Mouse (Mus musculus): ENCODE measurements at regions not wholly inside any gene's neighbourhood (a gene's known extent, or its start where the extent isn't known, plus 50 kb on each side); places are given as distances from the start of the nearest gene placed in this dataset.

DNA sequence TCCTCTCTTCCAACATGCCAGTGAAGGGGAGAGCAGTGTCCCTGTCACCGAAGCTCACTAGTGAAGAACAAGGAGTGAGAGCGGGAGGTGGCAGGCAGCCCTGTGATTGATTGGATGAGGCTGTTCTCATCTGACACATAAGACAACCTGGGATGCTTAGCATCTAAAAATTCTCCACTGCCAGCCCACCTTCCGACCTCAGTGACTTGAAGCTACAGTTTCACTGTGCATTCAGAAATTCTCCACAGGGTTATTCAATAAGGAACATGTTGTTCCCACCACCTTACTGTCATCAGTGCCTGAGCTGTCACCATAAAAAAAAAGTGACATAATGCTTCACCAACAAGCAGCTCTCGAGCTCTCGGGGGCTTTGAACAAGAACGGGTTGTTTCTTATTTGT, 100.0 kb downstream of the Elovl4 start:
- H3K4me1 ChIP-seq (ENCODE audit: control insufficient read depth, insufficient read depth, low read length): no peaks in the 10 kb centered on the region
- DNase-seq: no peak
- 66% methylated on average over 6 of the region's 6 CpGs for WGBS
- TF ChIP-seq POLR2A (IDR thresholded peaks at IDR 0.05; ENCODE audit: borderline replicate concordance, extremely low read depth, low read depth, low read length): no peak
- TF ChIP-seq CTCF (IDR thresholded peaks at IDR 0.05; ENCODE audit: insufficient read depth, low read length): no peak
- no peak overlapping the region for H3K4me3 ChIP-seq (replicated peaks; ENCODE audit: extremely low read depth, low read depth, low read length)

DNA sequence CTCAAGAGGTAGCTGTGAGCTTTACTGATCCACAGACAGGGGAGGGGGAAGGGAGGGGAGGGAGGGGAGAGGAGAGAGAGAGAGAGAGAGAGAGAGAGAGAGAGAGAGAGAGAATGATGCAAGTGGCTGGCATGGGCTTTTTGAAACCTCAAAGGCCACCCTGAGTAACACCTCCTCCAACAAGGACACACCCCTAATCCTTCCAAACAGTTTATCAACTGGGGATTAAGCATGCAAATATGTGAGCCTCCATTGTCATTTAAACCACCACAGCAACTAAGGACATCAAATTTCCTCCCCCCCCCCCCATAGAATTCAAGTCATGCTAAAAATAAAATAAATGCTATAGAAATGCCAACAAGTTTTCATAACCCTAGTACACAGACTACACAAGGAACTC, 101.9 kb downstream of the Elovl4 start:
- H3K4me3 ChIP-seq (replicated peaks; ENCODE audit: extremely low read depth, low read depth, low read length): no peak overlapping the region
- no peak for DNase-seq
- no peak for TF ChIP-seq CTCF (IDR thresholded peaks at IDR 0.05; ENCODE audit: insufficient read depth, low read length)
- no peak for TF ChIP-seq POLR2A (IDR thresholded peaks at IDR 0.05; ENCODE audit: borderline replicate concordance, extremely low read depth, low read depth, low read length)
- no peaks in the 10 kb centered on the region for H3K4me1 ChIP-seq (ENCODE audit: control insufficient read depth, insufficient read depth, low read length)

DNA sequence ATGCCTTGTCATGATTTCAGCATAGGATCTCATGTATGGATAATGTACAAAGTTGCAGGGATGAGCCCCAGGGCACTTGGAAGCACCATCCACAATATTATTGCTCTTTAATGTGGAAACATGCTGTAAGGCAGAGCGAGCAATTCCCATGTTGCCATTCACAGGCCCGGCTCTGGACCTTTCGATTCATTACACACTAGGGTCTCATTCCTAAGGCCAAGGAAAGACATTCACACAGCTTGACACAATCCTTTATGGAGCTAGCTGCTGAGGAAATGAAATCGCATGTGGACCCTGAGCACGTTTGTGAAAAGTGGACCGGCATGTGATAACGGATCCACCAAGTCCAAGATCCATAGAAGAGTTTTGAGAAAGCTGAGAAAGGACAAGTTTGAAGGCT, 105.2 kb downstream of the Elovl4 start:
- Histone ChIP-seq H3K4me3 (replicated peaks; ENCODE audit: extremely low read depth, low read depth, low read length) (no peak overlapping the region), H3K4me1 (ENCODE audit: control insufficient read depth, insufficient read depth, low read length) (no peaks in the 10 kb centered on the region)
- DNase-seq: no peak
- whole genome bisulfite sequencing: 91% methylated on average over 7 of the region's 7 CpGs
- TF ChIP-seq POLR2A (IDR thresholded peaks at IDR 0.05; ENCODE audit: borderline replicate concordance, extremely low read depth, low read depth, low read length) (no peak), CTCF (IDR thresholded peaks at IDR 0.05; ENCODE audit: insufficient read depth, low read length) (no peak)

DNA sequence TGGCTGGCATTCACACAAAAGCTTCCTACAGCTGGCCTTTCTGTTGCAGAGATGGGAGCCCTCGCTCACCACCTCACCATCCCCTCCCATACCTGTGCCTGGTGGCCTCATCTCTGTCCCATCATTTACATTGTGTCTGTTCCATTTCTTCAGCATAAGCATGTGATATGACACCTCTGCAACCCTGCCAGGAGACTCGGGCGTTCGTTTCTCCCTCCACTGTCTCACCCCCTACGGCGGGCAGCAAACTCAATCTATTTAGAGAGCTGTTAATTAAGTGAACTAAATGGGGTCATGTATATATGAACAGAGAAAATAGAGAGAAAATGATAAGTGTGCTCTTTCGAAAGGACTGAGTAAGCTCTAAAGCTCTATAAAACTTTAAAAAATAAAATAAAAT, 106.0 kb downstream of the Elovl4 start:
- TF ChIP-seq CTCF (IDR thresholded peaks at IDR 0.05; ENCODE audit: insufficient read depth, low read length) (no peak), POLR2A (IDR thresholded peaks at IDR 0.05; ENCODE audit: borderline replicate concordance, extremely low read depth, low read depth, low read length) (no peak)
- no peaks in the 10 kb centered on the region for H3K4me1 ChIP-seq (ENCODE audit: control insufficient read depth, insufficient read depth, low read length)
- 79% methylated on average over 7 of the region's 7 CpGs for WGBS
- no peak for DNase-seq
- H3K4me3 ChIP-seq (replicated peaks; ENCODE audit: extremely low read depth, low read depth, low read length): no peak overlapping the region

DNA sequence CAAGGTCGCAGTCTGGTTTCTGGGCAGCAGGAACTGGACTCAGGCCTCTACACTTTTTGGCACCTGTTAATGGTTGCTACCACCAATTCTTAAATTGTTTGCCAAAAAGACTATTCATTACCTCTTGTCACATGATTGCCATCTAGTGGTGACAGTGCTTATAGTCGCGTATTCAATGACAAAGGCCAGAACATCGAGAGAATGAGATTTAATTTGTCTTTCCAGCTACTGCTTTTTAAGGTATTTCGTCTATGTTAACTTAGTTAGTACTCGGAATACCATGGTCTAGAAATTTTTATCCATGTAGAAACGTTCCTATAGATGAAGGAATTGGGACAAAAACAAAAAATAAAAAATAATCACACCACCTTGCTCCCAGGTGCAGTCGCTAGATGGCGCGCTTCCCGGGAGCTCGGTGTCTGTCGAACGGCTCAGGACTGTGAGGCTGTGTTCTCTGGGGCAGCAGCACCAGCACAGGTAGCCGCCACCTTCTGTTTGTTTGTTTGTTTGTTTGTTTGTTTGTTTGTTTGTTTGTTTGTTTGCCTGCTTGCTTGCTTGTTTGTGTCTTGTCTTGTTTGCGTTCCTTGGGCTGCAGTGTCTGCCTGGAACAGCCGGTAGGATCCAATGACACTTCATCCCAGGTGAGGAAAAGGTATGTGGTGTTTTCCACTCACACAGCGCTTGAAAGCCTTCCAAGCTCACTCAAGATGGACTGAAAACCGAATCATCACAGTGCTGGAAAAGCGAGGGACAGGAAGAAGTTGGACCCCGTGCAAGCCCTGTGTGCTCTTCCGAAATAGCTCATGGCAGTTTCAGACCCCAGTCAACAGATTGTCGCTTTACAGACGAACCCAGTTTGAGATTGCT, 114.5 kb downstream of the Elovl4 start:
- TF ChIP-seq POLR2A (IDR thresholded peaks at IDR 0.05; ENCODE audit: borderline replicate concordance, extremely low read depth, low read depth, low read length) (no peak), CTCF (IDR thresholded peaks at IDR 0.05; ENCODE audit: insufficient read depth, low read length) (peak; percentile 56)
- WGBS: 20% methylated on average over 24 of the region's 24 CpGs
- peak; percentile 41 for DNase-seq
- no peak overlapping the region for H3K4me3 ChIP-seq (replicated peaks; ENCODE audit: extremely low read depth, low read depth, low read length)
- no peaks in the 10 kb centered on the region for H3K4me1 ChIP-seq (ENCODE audit: control insufficient read depth, insufficient read depth, low read length)
